Mouse (Mus musculus) frontal cortex, adult (tissue): ENCODE data around the gene Olfr1293-ps.

ENCODE experiments used
- ATAC-seq: cut with Nextera tagmentation; 2 replicates; pipeline ENCODE4 v1.9.2; 2017; ENCODE audit warnings: mild to moderate bottlenecking, moderate library complexity, mixed read lengths; ENCODE audit not compliant: low TSS enrichment

Olfr1293-ps gene

GRCm38 (mm10) chr2:111524903-111525302, at the start of gene Olfr1293-ps:
Gene Olfr1293-ps (plus strand): TSS chr2:111525203.
- no peak for ATAC-seq

- no peak for ATAC-seq
These were observed 44.5 kb upstream of the Olfr1293-ps start, which contains the start of gene Olfr1289 for GRCm38 (mm10) chr2:111480519-111480918. Gene Olfr1289 (plus strand): TSS chr2:111480819.

GRCm38 (mm10) chr2:111493729-111494128, 31.3 kb upstream of the Olfr1293-ps start, which contains the start of gene Olfr1290:
Gene Olfr1290 (minus strand): TSS chr2:111493829.
- ATAC-seq, result no peak

GRCm38 (mm10) chr2:111496880-111497279, 28.1 kb upstream of the Olfr1293-ps start, which contains the start of gene Olfr1291-ps1:
Gene Olfr1291-ps1 (plus strand): TSS chr2:111497180.
- no peak for ATAC-seq

GRCm38 (mm10) chr2:111517451-111517850, 7.6 kb upstream of the Olfr1293-ps start:
- no peak for ATAC-seq

- no peak for ATAC-seq
These were observed 15.2 kb downstream of the Olfr1293-ps start, which contains the start of gene Olfr1294 for GRCm38 (mm10) chr2:111540191-111540590. Gene Olfr1294 (minus strand): TSS chr2:111540291.

- no peak for ATAC-seq
These were observed 44.6 kb downstream of the Olfr1293-ps start, which contains the start of gene Olfr1295 for GRCm38 (mm10) chr2:111569581-111569980. Gene Olfr1295 (minus strand): TSS chr2:111569681.
